Mouse (Mus musculus) thymus, postnatal 0 days (tissue): Measurements from ENCODE around the gene Rbpjl. TPM values are rescaled to one million over a fixed set of nuclear protein-coding genes. Genes with fewer than 3 reads are reported as not detected.

Experiments used
- DNase-seq: peaks from one replicate; pipeline ENCODE4 v3.0.0-alpha.2; 2015; ENCODE audit warnings: low spot score
- polyA plus RNA-seq: library from polyadenylated mRNA; unstranded; fragments of >200 nt; fragmentation: Nextera tagmentation; extraction: Ambion mirVana; gene quantifications from 2 replicates; pipeline ENCODE4 v1.2.1, GENCODE M21; 2015

Rbpjl gene
- polyA plus RNA-seq, 1 experiment from 2014 or later: not detected

DNA sequence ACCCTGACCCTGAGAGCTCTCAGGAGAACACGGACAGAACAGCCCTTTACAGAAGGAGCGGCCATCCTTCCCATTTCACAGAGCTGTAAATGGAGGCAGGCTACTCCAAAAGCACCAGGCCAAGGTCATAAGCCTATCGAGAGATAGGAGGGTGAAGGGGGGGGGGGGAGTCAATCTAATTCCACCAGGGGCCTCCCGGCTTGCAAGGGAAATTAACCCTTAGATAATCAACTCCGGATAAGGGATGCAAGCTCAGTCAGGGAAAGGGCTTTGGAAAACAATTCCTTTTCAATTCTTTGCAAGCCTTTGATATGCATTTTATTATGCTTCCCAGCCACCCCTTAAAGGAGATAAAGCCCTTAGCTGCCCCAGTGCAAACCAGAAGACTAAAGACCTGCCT lies 25.5 kb downstream of the Rbpjl start:
- no peak for DNase-seq

DNA sequence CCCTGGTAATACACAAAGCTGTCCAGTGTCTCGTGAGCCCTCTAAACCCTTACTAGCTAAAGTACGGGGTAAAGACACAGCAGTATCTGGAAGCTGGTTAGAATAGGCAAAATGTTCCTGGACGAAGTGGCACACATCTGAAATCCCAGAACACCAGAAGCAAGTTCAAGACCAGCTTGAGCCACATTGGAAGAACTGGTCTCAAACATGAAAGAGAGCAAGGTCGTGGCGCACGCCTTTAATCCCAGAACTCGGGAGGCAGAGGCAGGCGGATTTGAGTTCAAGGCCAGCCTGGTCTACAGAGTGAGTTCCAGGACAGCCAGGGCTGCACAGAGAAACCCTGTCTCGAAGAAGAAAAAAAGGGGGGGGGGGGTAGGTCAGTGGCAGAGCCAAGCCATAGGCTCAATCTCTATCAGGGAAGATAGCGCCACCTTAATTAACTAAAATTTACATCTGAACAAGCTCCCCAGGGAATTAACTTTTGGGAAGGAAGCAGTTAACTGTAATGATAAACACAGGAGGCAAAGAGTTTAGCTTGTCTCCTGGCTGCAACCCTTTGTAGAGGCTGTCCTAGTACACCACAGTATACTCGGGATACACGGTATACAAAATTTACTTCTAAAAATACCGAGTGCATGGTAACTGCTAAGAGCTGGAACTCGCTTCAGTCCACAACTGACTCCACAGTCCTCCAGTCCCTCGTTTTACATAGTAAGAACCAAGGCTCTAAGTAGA lies 27.1 kb downstream of the Rbpjl start:
- no peak for DNase-seq

DNA sequence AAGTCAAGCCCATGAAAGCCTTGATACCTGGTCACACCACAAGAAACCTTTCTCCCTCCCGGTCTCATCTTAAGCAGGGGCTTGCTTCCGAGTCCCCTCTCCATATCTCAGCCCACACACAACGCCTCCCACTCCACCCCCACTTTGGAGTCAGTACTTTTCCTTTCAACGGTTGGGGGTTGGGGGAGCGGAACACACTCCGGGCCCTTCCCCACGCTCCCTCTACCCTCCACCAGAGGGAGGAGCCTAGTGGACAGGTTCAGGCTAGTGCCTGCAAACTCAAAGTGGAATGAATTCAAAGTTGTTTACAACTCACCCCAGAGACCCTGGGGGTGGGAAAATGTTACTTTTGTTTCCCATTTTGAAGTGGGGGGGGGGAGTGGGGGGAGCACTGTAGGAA lies 27.8 kb downstream of the Rbpjl start:
- no peak for DNase-seq

DNA sequence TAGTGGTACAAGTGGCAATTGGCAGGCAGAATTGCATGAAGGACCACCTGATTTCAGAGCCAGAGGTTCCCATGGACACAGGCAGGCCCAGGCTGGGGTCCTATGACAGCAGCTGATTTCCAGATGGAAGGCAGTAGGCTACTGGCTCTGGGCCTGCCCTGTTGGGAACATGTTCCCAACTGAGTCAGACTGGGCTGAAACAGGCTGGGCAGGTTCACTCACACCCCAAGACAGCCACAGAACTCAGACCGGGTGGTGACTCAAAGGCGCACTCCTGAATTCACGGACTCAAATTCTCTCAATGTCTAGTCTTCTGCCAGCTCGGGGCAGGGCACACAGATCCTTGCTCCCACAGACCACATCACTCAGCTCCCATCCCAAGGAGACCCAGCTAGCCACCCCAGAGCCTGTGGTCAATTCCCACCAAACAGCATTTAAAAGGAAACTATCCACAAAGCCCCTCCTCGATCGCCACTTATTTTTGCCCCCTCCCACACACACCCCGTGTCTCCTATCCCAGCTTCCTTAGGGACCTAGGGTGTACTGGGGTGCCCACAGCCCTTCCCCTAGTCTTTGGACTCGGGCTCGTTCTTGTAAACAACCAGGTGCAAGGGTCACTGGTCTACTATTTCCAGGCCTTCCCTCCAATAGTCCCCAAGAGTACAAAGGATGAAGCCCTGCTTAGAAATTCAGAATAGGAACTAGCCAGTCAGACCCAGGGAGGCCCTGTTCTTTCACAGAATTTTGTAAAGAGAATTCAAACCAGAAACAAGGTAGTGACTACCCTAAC lies 28.9 kb downstream of the Rbpjl start:
- DNase-seq: no peak

GRCm38 (mm10) chr2:164432541-164433191 lies 29.7 kb downstream of the Rbpjl start:
- no peak for DNase-seq

DNA sequence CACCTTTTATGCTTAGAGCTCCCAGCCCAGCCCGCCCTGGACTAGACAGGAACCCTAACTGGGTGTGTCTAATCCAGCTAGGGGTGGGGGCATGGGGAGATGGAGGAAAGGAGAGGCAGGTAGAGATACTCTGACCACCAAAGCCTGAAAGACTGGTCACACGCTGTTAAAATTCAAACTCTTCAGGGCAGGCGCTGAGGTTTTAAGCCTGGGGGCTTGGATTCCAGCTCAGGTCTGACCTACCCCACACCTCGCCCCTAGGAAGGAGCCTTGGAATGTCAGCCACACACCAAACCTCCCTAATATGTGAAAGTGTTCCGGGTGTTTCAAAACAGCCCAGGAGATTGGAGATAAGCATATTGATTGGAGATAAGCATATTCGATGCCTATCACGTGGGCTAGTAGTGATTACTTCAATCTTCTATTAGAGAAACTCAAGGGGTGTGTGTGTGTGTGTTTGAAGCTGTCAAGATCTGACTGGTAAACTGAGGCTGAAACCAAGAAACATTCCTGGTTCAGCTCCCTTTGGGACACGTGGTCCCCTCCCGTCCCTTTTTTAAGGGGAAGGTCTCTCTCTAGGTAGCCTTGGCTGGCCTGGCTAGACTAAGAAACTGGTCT lies 30.4 kb downstream of the Rbpjl start:
- no peak for DNase-seq

DNA sequence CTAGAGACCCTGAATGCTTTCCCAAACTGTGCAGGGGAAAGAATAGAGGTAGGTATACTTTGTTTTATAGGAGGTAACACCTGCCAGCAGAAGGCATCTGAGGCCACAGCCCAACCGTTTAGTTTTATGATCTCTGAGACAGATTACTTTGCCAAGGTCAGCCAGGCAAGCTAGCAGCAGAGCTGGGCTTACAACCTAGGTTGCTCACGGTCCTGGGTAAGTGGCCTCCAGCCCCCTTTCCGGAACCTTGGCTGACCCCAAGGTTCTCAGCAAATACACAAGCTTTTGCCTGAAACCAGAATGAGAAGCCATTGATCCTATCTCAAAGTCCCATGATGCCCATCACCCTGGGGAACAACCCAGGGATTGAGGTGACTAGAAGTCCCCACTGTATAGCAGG lies 31.7 kb downstream of the Rbpjl start:
- DNase-seq: no peak

GRCm38 (mm10) chr2:164435216-164436090 lies 32.5 kb downstream of the Rbpjl start:
- DNase-seq: no peak

GRCm38 (mm10) chr2:164436215-164436913 lies 33.4 kb downstream of the Rbpjl start:
- DNase-seq: no peak

- DNase-seq: no peak
These were observed 34.0 kb downstream of the Rbpjl start for GRCm38 (mm10) chr2:164436961-164437360.

DNA sequence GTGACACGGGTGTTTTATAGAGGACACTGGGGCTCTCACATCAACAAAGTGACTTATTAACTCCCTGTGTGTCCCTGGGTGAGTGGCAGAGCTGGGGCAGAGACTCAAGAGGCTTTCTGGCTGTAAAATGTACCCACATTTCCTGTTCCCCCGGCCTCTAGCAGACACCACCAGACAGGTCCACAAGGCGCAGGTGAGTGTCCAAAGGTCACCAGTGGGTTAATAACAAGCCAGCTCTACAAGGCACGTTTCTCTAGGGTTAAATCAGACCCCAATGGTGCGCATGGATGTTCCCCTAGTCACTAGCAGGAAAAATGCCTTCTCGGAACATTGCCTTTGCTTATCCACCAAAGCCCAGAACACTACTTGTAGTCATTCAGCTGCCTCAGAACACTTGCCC lies 34.8 kb downstream of the Rbpjl start:
- DNase-seq: no peak

DNA sequence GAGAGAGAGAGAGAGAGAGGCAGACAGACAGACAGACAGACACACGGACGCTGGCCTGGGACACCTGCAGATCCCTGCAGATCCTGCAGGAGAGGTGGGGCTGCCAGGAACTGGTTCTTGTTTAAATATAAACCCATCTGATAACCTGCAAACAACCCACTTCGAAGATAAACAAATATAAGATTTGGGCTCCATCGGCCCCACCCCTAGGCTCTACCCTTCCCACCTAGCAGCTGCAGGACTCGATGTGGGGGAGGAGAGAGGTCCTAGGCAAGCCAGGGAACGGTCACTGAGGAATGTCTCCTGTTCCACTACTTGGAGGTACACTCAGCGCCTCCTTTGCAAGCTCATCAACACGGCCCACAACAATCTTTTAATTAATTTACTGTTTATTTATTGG lies 35.3 kb downstream of the Rbpjl start:
- no peak for DNase-seq

- DNase-seq: no peak
These were observed 36.1 kb downstream of the Rbpjl start for GRCm38 (mm10) chr2:164439001-164439421.

- no peak for DNase-seq
These were observed 37.4 kb downstream of the Rbpjl start for GRCm38 (mm10) chr2:164440314-164440713.

DNA sequence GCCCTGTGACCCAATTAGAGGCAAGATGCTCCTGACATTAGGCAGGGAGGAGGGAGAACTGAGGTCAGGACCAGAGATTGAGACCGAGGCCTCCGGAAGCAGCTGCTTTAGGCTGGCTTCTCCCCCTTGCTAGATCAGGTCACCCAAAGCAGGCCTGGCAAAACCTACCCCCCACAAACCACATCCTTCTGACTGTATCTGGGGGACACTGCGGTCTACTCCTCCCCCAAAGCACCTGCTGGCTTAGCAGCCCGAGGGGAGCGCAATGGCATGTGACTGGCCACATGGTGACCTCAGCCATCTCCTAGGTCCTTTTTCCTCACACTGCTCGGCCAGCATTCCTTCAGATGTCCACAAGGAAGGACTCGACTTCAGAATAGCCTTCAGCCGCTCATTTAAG lies 38.2 kb downstream of the Rbpjl start:
- DNase-seq: peak; percentile 74

DNA sequence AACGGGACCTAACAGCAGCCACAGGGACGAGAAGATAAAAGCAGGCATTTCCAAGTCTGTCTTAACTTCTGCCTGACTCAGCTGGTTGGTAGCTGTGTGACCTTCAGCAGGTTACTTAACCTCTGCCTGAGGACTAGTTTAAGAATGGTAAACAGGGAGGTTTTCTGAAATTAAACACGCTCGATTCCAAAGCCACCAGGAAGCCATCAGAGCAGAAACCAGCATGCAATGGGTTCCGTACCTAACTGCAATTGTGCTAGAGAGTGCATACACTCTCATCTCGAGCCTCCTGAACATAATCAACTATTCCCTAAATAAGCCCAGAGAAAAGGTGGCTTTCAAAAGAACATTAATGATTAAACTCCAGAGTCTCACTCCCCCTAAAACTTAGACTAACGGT lies 38.8 kb downstream of the Rbpjl start:
- DNase-seq: no peak

DNA sequence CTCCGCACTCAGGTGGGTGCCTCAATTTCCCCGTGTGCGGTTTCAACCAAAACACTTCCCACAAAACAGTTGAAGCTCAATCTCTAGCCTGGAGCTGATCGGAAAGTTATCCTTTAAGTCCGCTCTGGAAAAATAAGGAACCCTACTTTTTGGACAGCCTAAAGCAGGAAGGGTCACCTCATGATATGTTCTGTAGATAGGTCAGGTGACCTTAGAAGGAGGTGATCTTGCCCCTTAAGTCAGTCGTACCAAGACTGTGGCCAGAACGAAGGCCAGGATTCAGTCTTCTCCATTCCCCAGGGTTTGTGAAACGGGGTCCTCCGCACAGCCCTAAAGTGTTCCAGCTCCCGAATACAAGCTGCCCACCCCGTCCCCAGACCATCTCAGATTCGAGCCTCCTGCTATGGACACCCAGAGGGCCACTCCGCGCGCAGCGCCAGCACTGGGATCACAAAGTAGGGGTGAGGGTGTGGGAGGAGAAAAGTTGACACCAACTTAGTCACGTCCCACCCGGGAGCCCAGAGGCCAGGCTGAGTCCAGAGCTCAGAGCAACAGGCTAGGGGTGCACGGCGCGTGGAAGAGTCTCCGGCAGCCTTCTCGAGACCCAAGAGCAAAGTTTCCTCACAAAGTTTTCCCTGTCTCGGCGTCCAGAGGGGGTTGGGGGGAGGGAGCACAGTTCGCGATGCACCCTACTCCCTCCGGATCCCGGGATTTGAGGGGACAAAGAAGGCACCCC lies 39.5 kb downstream of the Rbpjl start:
- no peak for DNase-seq

DNA sequence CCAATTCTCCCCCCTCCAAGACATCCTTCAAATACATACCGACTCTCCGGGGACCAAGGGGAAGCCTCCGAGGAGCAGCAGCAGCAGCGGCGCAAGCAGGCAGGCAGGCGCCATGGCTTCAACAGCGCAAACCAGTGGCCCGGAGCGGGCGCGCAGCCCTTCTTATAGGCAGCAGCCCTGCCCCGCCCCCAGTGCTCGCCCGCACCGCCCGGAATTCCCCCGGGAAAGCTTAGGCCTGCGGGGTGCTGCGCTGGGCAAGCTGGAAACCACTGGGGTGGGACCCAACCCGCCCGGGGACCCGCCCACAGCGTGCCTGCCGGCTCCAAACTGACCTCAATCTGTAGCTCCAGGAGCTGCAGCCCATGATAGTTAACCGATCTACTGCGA lies 40.1 kb downstream of the Rbpjl start:
- DNase-seq: peak; percentile 37

DNA sequence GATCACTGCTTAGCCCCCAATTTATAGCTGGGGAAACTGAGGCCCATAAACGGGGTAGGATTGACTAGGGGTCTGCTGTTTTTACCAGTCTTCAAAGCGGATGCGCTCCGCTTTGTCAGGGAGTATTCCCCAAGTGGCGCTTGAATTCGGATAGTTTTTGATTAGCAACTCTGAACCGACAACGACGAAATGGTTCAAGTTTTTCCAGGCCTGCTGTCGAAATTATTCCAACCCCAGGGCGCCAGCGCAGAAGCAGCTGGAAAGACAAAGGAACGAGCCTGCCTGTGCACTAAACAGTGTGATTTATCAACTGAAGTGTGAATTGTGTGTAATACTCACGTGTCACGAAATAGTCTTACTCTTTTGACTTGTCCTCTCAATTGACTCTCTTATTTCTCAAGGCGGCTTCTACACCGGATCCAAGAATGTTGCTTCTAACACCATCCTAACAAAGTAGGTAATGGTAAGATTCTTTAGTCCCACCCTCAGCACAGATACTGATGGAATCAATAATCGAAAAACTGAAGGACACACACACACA lies 40.6 kb downstream of the Rbpjl start, which contains the start of gene Sdc4:
Gene Sdc4, minus strand, starts transcription at position 428 of the 541 bp plus-strand sequence.
- DNase-seq: no peak
